Mouse (Mus musculus): Measurements from ENCODE around the gene Zkscan5.
"Not testable (repeated sequence)": the region's sequence is repeated elsewhere in the genome, so short reads cannot be mapped to it uniquely, and the experiment has no call there.

Zkscan5 gene

DNA sequence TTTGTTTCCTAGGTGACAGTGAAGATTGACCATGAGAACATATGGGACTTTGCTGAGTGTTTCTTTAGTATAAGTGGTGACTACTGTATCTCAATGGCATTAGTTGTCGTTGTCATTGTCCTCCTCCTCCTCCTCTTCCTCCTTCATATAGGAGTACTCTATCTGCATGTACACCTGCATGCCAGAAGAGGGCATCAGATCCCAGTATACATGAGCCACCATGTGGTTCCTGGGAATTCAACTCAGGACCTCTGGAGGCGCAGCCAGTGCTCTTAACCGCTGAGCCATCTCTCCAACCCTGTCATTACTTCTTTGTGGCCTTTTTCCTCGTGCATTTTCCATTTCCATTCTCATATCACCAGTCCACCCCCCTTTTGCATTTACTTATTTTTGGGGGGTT lies 10.3 kb downstream of the Zkscan5 start:
- DNase-seq: no peak

- DNase-seq: no peak
These were observed 13.4 kb downstream of the Zkscan5 start for GRCm38 (mm10) chr5:145217746-145218145.

- DNase-seq: no peak
These were observed 13.8 kb downstream of the Zkscan5 start for GRCm38 (mm10) chr5:145218206-145218605.

DNA sequence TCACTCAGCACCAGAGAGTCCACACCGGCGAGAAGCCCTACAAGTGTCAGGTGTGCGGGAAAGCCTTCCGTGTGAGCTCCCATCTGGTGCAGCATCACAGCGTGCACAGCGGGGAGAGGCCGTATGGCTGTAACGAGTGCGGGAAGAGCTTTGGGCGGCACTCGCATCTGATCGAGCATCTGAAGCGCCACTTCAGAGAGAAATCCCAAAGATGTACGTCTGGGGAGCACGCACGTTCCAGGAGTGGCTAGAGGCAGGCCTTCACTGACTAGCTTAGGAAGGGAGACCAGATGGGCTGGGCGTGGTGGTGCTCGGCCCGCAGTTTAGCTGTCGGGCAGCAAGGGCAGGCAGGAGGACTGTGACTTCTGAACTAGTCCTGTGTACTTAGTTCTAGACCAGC lies 14.3 kb downstream of the Zkscan5 start:
- DNase-seq: no peak

DNA sequence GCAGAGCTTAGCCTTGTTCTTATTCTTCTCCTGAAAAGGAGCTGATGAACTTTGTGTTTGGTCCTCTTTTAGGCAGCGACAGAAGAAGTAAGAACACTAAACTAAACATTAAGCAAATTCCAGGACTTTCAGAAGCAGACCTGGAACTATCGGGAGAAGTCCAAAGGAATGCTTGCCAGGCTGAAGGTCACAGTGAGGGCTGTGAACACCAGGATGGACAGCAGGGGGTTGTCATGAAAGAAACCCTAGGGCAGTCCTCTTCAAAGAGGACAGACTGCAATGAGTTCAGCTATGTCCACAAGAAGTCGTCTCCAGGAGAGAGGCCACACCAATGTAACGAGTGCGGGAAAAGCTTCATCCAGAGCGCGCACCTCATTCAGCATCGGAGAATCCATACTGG lies 15.6 kb downstream of the Zkscan5 start:
- no peak for DNase-seq

DNA sequence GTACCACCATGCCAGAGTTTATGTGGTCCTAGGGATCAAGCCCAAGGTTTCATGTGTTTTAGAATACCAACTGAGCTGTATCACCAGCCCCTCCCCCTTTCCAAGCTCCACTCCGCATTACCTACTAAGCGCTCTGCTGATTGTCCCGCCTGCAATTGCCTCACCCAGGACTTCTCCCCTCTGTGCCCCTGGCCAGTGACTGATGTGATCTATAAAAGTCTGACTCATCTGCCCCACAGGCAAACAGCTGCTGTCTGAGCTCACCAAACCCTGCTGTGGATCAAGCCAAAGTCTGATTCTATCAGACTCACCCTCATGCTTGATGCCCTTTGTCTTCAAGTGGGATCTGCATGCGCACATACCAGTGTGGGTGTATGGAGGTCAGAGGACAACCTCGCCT lies 18.5 kb downstream of the Zkscan5 start:
- DNase-seq: no peak

GRCm38 (mm10) chr5:145223395-145223794 lies 19.0 kb downstream of the Zkscan5 start:
- no peak for DNase-seq

GRCm38 (mm10) chr5:145226453-145226852 lies 22.1 kb downstream of the Zkscan5 start:
- no peak for DNase-seq

DNA sequence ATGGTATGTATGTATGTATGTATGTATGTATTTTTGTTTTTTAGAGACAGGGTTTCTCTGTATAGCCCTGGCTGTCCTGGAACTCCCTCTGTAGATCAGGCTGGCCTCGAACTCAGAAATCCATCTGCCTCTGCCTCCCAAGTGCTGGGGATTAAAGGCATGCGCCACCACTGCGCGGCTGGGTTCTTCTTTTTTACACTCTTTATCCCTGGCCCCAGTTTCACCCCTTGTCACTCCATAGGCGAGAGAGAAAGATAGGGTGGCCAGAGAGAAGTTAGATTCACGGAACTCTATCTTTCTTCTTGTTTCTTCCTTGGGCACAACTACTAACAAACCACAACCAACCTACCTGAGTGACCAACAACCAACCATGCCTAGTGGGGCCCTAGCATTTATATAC lies 24.9 kb downstream of the Zkscan5 start:
- DNase-seq: not testable (repeated sequence)

DNA sequence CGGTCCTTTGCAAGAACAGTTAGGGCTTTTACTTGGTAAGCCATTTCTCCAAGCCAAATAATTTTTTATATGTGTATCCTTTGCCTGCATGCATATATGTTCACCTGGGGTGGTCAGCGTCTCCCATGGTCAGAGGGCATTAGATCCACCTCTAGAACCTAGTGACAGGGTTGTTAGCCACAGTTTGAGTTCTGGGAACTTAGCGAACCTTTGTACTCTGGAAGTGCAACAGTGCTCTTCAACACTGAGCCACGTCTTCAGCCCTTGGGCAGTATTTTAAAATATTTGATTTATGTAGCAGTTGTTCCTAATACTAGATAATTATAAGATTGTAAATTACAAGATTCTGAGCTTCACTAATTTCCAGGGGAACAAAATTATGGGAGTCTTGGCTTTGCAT lies 26.3 kb downstream of the Zkscan5 start:
- DNase-seq: no peak

GRCm38 (mm10) chr5:145231367-145231871 lies 27.1 kb downstream of the Zkscan5 start, which contains the start of gene Zfp655:
Gene Zfp655 (plus strand): TSS chr5:145231715.
- DNase-seq: peak; percentile 98

GRCm38 (mm10) chr5:145231893-145232411 lies 27.6 kb downstream of the Zkscan5 start:
- DNase-seq: no peak

DNA sequence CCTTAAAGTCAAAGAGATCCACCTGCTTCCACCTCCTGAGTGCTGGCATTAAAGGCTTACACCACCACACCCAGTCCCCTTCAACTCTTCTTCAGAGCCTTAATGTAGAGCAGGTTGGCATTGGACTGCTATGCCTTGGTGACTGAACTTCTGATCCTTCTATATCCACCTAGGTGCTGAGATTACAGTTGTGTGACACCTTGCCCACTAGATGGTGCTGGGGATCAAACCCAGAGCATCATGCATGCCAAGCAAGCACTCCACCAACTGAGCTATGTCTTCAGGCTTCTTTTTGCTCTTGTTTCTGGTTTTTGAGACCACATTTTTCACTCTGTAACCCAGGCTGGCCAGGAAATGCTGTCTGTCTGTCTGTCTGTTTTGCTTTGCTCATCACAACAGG lies 30.3 kb downstream of the Zkscan5 start:
- peak; percentile 25 for DNase-seq

GRCm38 (mm10) chr5:145249520-145249919 lies 45.2 kb downstream of the Zkscan5 start:
- no peak for DNase-seq

Data from right cerebral cortex, adult 18-20 months (tissue).